Mouse (Mus musculus) CH12.LX (cell line): ENCODE measurements around the gene Arih2. TPM values are rescaled to one million over a fixed set of nuclear protein-coding genes. Genes with fewer than 3 reads are reported as not detected.

Source experiments
- DNase-seq: peaks from one replicate; pipeline ENCODE4 v3.0.0-alpha.2; 2013; ENCODE audit errors: extremely low read depth
- H3K27ac ChIP-seq: 2 replicates; pipeline ENCODE4 v1.5.1; 2012; ENCODE audit warnings: low read depth, mild to moderate bottlenecking, control low read depth, moderate library complexity; ENCODE audit not compliant: insufficient read depth
- H3K27me3 ChIP-seq: replicated peaks from 2 replicates; pipeline ENCODE3; 2012; ENCODE audit warnings: inconsistent platforms
- H3K36me3 ChIP-seq, 2 experiments: replicated peaks in 1 of 2; 2 replicates each; pipeline versions ENCODE3 to v1.6.1; 2012; ENCODE audit warnings: inconsistent platforms in 1 of 2, low read length in 1 of 2, mild to moderate bottlenecking in 1 of 2, mixed read lengths in 1 of 2, moderate library complexity in 1 of 2; ENCODE audit not compliant: control insufficient read depth in 1 of 2, insufficient read depth in 1 of 2
- H3K4me1 ChIP-seq, 2 experiments: 2 replicates each; pipeline ENCODE4 v1.6.1; 2012; ENCODE audit warnings: inconsistent platforms in 1 of 2, moderate library complexity in 1 of 2; ENCODE audit not compliant: insufficient read depth in 2 of 2, control insufficient read depth in 1 of 2
- H3K4me2 ChIP-seq: 2 replicates; pipeline ENCODE4 v1.6.1; 2012; ENCODE audit warnings: low read depth, mild to moderate bottlenecking, control low read depth; ENCODE audit not compliant: poor library complexity, insufficient read depth, severe bottlenecking
- H3K4me3 ChIP-seq, 3 experiments: fragments of 150-350 bp in 1 of 3; sonication (generic) in 1 of 3; replicated peaks in 1 of 3; 2 replicates each; pipeline versions ENCODE3 to v1.5.1; 2011 to 2012; ENCODE audit warnings: low read depth in 2 of 3, low read length in 2 of 3, mild to moderate bottlenecking in 2 of 3, moderate library complexity in 2 of 3, control low read depth in 1 of 3, improper control_type of control experiment in 1 of 3, inconsistent platforms in 1 of 3, mixed read lengths in 1 of 3; ENCODE audit not compliant: poor library complexity in 1 of 3
- H3K79me2 ChIP-seq: replicated peaks from 2 replicates; pipeline ENCODE4 v1.6.1; 2012; ENCODE audit warnings: mild to moderate bottlenecking, moderate library complexity; ENCODE audit not compliant: control insufficient read depth, poor library complexity, insufficient read depth, severe bottlenecking; ENCODE audit errors: extremely low read depth
- H3K9ac ChIP-seq: 2 replicates; pipeline ENCODE4 v1.6.1; 2012; ENCODE audit warnings: low read depth, mild to moderate bottlenecking, control low read depth, moderate library complexity; ENCODE audit not compliant: insufficient read depth
- H3K9me3 ChIP-seq: replicated peaks from 2 replicates; pipeline ENCODE3; 2012; ENCODE audit warnings: low read length, inconsistent platforms, mixed read lengths
- CTCF ChIP-seq, 2 experiments: IDR thresholded peaks in 1 of 2; conservative IDR thresholded peaks in 1 of 2; 2 replicates each; pipeline ENCODE4 v1.5.1; 2011 to 2012; ENCODE audit warnings: low read depth in 2 of 2, low read length in 2 of 2, improper control_type of control experiment in 1 of 2, inconsistent platforms in 1 of 2, mild to moderate bottlenecking in 1 of 2, moderate library complexity in 1 of 2
- JUN ChIP-seq: IDR thresholded peaks from 2 replicates; pipeline ENCODE4 v1.6.1; 2011; ENCODE audit warnings: low read depth, mild to moderate bottlenecking, low read length, improper control_type of control experiment, moderate library complexity; ENCODE audit not compliant: insufficient read depth
- MAFK ChIP-seq: IDR thresholded peaks from 2 replicates; pipeline ENCODE4 v1.6.1; 2011; ENCODE audit warnings: low read length, improper control_type of control experiment; ENCODE audit not compliant: insufficient replicate concordance
- NELFE ChIP-seq: IDR thresholded peaks from 2 replicates; pipeline ENCODE4 v1.6.1; 2011; ENCODE audit warnings: low read depth, low read length, improper control_type of control experiment
- PAX5 ChIP-seq: IDR thresholded peaks from 2 replicates; pipeline ENCODE4 v1.6.1; 2012; ENCODE audit warnings: low read length, inconsistent platforms, mixed read lengths
- POLR2AphosphoS2 ChIP-seq: IDR thresholded peaks from 2 replicates; pipeline ENCODE4 v1.6.1; 2011; ENCODE audit warnings: low read depth, low read length, improper control_type of control experiment
- UBTF ChIP-seq: IDR thresholded peaks from 2 replicates; pipeline ENCODE4 v1.6.1; 2012; ENCODE audit warnings: low read depth, mild to moderate bottlenecking, inconsistent platforms, low read length, improper control_type of control experiment, moderate library complexity
- ZNF384 ChIP-seq: IDR thresholded peaks from 2 replicates; pipeline ENCODE4 v1.6.1; 2012; ENCODE audit warnings: low read depth, low read length, improper control_type of control experiment, inconsistent platforms
- dilution Hi-C: fragments of 300-500 bp; cut with MboI; formaldehyde crosslinking; loops from 2 replicates; pipeline ENCODE4 v1.14.3; 2020; ENCODE audit warnings: low sequenced_read_pairs; ENCODE audit not compliant: extremely low pct_unique_long_range_greater_than_20kb, extremely low pct_ligation_motif_present
- in situ Hi-C: fragments of 300-500 bp; cut with MboI; formaldehyde crosslinking; loops from 3 replicates; pipeline ENCODE4 v1.14.3; 2019; ENCODE audit warnings: low sequenced_read_pairs, low pct_ligation_motif_present, low pct_unique_long_range_greater_than_20kb, mixed read lengths
- polyA plus RNA-seq: library from polyadenylated mRNA; unstranded; fragments of >175 nt; gene quantifications from 2 replicates; pipeline ENCODE4 v1.2.1, GENCODE M21; 2012; ENCODE audit warnings: low read depth; ENCODE audit not compliant: insufficient read length
- total RNA-seq, 2 experiments: library from RNA; depleted of rRNA; stranded (reverse); fragments of 300-350 nt in 1 of 2; fragments of >200 nt in 1 of 2; gene quantifications; 2 replicates each; pipeline ENCODE4 v1.2.3; 2012 to 2014

The Arih2 gene
- total and polyA plus RNA-seq, 3 experiments, result 29.0 to 35.3 (median 33.5) TPM

GRCm38 (mm10) chr9:108687686-108688085, 38.5 kb upstream of the Arih2 start:
- H3K9me3 ChIP-seq, result no peaks in the 10 kb centered on the region
- no peak overlapping the region for H3K9ac ChIP-seq
- H3K27me3 ChIP-seq, result no peaks in the 10 kb centered on the region
- dilution Hi-C loops, result no loop called here
- DNase-seq, result no peak
- in situ Hi-C loops, result no loop called here
- peak overlapping the region; percentile 32; the same call in 1 of the 2 replicates for H3K4me2 ChIP-seq
- peaks cover 0 to 15% of the 10 kb centered on the region in 2 experiments; a peak in 2 of 4 replicates for H3K4me1 ChIP-seq
- no peak overlapping the region for H3K27ac ChIP-seq
- H3K4me3 ChIP-seq, result no peak overlapping the region
- no peaks in the 10 kb centered on the region for H3K79me2 ChIP-seq
- H3K36me3 ChIP-seq, result peaks cover 3 to 23% of the 10 kb centered on the region in 2 experiments
- no peak for TF ChIP-seq NELFE
- TF ChIP-seq, all 38 proteins: peak for 0

DNA sequence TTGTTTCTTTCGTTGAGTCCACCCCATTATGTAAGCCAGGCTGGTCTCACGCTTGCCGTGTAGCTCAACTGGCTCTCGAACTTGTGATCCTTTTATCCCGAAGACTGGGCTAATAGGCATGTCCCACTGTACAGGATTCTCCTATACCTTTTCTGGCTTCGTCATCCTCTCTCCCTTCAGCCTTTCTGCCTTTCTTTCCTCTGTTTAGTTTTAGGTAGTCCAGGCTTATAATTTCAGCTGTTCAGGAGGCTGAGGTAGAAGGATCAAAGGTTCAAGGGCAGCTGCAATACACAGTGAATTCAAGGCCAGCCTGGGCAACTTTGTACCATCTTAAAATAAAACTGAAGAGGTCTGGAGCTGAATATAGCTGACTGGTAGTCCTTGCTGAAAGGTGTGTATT, 38.0 kb upstream of the Arih2 start:
- Histone ChIP-seq H3K36me3 (peaks cover 7 to 29% of the 10 kb centered on the region in 2 experiments), H3K4me1 (peaks cover 0 to 15% of the 10 kb centered on the region in 2 experiments; a peak in 2 of 4 replicates), H3K9ac (no peak overlapping the region), H3K27me3 (no peaks in the 10 kb centered on the region), H3K27ac (no peak overlapping the region), H3K4me2 (peak overlapping the region; percentile 32; the same call in 1 of the 2 replicates), H3K4me3 (no peak overlapping the region), H3K79me2 (no peaks in the 10 kb centered on the region), H3K9me3 (no peaks in the 10 kb centered on the region)
- dilution Hi-C loops, result no loop called here
- TF ChIP-seq UBTF (no peak), NELFE (no peak), MAFK (no peak), ZNF384 (no peak), CTCF (conservative IDR thresholded peaks at IDR 0.05 in 1 of 2, IDR thresholded peaks at IDR 0.05 in 1 of 2; ENCODE audit: low read depth in 2 of 2, low read length in 2 of 2) (no peak), PAX5 (no peak)
- in situ Hi-C loops, result no loop called here
- no peak for DNase-seq

- Histone ChIP-seq H3K9me3 (no peaks in the 10 kb centered on the region), H3K4me1 (peaks cover 0 to 12% of the 10 kb centered on the region in 2 experiments; a peak in 2 of 4 replicates), H3K4me2 (no peak overlapping the region), H3K27me3 (no peaks in the 10 kb centered on the region), H3K4me3 (no peak overlapping the region), H3K36me3 (peaks cover 8 to 33% of the 10 kb centered on the region in 2 experiments), H3K79me2 (no peaks in the 10 kb centered on the region)
- no peak for DNase-seq
- dilution Hi-C loops, result no loop called here
- in situ Hi-C loops, result no loop called here
- TF ChIP-seq POLR2AphosphoS2, result no peak
- no peak for TF ChIP-seq JUN
- TF ChIP-seq, all 38 proteins: peak for 0
- Histone ChIP-seq H3K9ac (no peak overlapping the region), H3K27ac (no peak overlapping the region)
Observed at GRCm38 (mm10) chr9:108686475-108686887, 37.3 kb upstream of the Arih2 start.
